Mouse (Mus musculus): Measurements from ENCODE around the gene Kcnmb1.

DNA sequence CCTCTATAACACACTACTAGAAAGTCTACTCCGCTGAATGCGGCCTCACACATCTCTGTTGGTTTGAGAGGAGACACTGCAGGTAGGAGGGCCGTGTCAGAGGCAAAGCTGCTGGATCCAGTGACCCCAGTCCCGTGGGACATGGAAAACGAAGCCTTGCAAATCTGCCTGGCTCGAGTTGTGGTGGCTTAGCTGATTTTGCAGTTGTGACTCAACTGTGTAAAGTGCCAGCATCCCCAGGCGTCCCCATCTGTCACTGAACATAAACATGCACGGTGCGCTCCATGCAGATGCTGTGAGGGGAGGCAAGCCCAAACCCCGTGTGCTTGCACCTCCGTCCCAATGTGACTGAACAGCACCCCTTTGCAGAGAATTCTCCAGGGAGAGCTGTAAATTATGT, 33.4 kb upstream of the Kcnmb1 start:
- TF ChIP-seq POLR2A (IDR thresholded peaks at IDR 0.05; ENCODE audit: extremely low read depth, insufficient read depth, low read length) (no peak), CTCF (IDR thresholded peaks at IDR 0.05; ENCODE audit: extremely low read depth, insufficient read depth, low read length) (no peak)
